Mouse (Mus musculus): ENCODE data around the gene Proser3.

The Proser3 gene

GRCm38 (mm10) chr7:30552102-30553020 lies at the start of gene Proser3, which contains the start of gene Hspb6:
TSS of gene Proser3 (minus strand) at chr7:30552299.
TSS of gene Hspb6 (plus strand) at chr7:30552178.
- DNase-seq (ENCODE audit: inconsistent ontology term) = peak; percentile 97

GRCm38 (mm10) chr7:30600651-30601050 lies 48.6 kb upstream of the Proser3 start:
- DNase-seq (ENCODE audit: inconsistent ontology term) = no peak

DNA sequence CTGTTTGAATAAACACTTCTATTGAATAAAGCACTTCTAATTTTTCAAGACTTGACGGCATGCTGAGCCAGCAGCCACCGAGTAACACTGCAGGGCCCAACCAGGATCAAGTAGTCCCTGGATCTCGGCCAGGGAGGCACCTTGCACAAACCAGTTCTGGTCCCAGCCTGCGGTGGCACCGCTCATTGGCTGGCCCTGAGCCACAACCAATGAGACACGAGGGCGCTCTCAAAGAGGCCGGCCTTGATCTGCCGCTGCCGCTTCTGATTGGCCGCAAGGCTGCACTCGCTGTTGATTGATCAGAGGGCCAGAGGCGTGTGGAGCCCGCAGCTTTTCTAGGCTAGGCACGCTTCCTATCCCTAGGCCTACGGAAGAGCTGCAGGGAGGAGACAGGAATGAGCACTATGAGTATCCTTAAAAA lies 47.8 kb upstream of the Proser3 start:
- peak; percentile 85 for DNase-seq (ENCODE audit: inconsistent ontology term)

- no peak for DNase-seq (ENCODE audit: inconsistent ontology term)
Observed at GRCm38 (mm10) chr7:30598786-30599185, 46.7 kb upstream of the Proser3 start, which contains the start of gene Zbtb32. TSS of gene Zbtb32 (minus strand) at chr7:30598909.

DNA sequence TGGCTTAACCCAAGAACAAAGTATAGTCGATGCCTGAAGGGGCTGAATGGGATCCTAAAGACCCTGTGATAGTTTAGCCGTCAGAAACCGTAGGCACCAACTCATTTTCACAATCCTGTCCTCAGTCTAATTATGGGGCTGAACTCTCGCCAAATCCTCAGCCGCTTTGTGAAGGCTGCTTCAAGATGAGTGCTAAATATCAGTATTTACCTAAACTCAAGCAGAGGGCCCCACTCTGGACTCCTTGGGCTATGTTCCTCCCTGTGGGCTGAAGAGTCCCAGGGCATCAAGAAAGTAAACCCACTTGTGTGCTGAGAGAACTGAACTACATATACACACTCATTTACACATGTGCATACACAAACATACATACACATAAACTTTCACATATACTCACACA lies 44.7 kb upstream of the Proser3 start:
- no peak for DNase-seq (ENCODE audit: inconsistent ontology term)

- DNase-seq (ENCODE audit: inconsistent ontology term) = no peak
Observed at GRCm38 (mm10) chr7:30596093-30596492, 44.0 kb upstream of the Proser3 start.

DNA sequence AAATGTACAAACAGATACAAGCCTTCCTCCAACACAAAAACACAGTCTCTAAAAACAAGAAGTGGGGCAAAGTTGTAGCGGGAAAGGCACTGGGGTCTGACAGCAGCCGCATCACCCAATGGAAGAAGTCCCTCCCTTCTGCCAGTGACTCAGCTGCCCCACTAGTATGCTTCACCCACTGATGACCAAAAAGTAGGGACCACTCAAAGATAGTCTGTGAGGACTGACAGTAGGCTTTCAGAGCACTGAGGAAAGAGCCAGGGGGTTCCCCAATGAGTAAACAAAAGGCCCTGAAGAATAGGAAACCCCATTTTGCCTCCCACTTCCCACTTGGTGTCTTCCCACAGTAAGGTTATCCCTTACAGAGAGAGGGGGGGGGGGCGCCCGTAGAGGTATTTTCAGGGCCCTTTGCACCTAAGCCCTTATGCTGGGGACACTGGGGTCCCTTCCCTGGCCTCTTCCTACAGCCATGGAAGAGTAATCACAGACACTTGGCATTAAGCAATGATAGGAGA lies 42.5 kb upstream of the Proser3 start:
- no peak for DNase-seq (ENCODE audit: inconsistent ontology term)

DNA sequence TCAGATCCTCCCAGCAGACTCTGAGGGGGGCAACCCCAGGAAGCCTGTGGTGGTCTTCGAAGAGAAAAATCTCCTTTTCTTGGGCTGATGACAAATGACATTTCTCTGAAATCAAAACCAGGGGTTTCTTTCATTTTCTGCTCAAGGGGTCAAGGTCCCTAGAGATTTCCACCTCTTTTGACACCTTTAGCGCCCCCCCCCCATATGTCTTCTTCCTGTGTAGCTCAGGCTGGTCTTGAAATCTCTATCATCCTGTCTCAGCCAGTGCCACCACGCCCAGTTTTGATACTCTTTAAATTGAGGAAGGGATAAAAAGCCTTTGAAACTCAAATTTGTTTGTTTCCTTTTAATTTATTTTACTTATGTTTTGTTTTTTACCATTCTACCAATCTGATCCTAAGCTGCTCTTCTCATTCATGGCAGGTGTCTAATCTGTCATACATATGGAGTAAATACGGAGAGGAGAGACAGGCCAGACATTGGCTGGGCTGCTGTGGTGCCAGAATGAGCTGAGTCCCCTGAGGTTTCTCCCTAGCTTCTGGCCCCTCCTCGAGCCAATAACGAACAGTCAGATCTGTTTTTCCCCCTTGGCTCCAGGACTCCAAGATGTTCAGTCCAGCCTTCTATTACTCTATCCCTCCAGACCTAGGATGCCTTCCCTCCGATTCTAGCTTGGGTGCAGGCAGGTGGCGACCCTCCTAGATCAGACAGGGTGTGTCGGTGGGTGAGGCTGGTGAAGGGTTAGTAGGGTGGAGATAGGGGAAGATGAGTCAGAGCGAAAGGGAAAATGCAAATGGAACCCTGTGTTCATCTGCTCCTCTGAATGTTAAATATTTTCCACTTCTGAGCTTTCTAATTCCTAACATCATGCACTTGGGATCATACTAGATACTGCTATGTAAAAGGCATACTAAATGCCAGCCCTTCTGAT lies 41.7 kb upstream of the Proser3 start:
- DNase-seq (ENCODE audit: inconsistent ontology term) = no peak

DNA sequence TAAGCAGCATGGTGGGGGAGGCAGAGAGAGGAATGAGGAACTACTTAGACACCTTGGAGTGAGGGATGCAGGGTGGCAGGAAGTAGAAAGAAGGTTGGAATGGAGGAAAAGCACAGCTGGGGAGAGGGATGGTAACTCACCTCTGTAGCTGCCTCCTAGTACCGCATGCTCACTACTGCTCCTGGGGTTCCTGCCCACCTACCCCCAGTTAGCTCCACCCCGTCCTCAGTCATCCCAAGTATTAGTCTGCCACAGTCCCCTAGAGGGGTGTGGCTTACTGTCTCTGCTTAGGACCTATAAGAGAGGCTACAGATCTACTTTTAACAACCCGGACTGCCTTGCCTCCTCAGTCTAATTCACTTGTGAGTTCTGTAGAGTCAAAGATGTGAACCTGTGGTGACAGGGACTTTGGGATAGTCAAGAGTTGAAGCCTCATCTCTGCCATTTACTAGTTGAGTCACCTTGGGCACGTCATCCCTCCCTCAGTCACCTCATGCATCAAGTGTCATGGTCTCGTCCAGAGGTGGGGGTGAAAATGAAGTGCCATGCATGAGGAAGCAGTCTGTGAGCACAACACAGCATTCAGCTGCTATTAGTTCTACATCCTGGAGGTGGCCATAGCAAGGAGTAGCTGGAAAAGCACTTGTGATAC lies 40.8 kb upstream of the Proser3 start:
- DNase-seq (ENCODE audit: inconsistent ontology term) = no peak

- no peak for DNase-seq (ENCODE audit: inconsistent ontology term)
Observed at GRCm38 (mm10) chr7:30591605-30591951, 39.5 kb upstream of the Proser3 start.

DNA sequence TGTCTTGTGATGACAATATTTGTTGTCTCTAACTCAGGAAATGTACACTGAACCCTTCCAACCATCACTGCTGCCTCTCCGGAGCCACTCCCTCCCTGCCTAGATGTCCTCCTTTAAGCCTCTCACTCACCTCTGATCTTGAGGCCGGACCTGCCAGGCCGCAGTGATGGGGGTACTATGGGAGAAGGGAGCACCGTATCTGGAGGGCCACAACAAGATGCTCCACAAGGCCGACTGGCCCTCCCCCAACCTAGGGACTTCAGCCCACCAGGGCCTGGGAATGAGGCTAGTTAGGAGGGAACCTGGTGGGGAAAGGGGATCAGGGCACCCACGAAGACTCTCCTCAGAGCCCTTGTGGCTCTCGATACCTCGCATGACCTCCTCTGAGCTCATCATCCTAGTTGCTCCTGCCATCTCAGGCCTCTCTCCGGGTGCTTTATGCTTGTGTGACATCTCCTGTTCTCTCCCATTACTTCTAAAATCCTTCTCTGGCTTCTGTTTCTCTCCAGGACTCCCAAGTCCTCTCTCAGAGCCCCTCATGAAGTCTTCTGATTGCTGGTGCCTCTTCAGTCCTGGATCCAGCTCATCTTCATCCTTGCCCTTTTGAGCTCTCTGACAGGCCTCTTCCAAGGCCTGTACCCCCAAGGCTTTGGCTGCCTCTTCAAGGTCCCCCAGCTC lies 39.0 kb upstream of the Proser3 start:
- DNase-seq (ENCODE audit: inconsistent ontology term) = no peak

GRCm38 (mm10) chr7:30589435-30590301 lies 37.6 kb upstream of the Proser3 start:
- peak; percentile 87 for DNase-seq (ENCODE audit: inconsistent ontology term)

- DNase-seq (ENCODE audit: inconsistent ontology term) = peak; percentile 99
Observed at GRCm38 (mm10) chr7:30588676-30589434, 36.8 kb upstream of the Proser3 start, which contains the start of gene Kmt2b. TSS of gene Kmt2b (minus strand) at chr7:30588726.

DNA sequence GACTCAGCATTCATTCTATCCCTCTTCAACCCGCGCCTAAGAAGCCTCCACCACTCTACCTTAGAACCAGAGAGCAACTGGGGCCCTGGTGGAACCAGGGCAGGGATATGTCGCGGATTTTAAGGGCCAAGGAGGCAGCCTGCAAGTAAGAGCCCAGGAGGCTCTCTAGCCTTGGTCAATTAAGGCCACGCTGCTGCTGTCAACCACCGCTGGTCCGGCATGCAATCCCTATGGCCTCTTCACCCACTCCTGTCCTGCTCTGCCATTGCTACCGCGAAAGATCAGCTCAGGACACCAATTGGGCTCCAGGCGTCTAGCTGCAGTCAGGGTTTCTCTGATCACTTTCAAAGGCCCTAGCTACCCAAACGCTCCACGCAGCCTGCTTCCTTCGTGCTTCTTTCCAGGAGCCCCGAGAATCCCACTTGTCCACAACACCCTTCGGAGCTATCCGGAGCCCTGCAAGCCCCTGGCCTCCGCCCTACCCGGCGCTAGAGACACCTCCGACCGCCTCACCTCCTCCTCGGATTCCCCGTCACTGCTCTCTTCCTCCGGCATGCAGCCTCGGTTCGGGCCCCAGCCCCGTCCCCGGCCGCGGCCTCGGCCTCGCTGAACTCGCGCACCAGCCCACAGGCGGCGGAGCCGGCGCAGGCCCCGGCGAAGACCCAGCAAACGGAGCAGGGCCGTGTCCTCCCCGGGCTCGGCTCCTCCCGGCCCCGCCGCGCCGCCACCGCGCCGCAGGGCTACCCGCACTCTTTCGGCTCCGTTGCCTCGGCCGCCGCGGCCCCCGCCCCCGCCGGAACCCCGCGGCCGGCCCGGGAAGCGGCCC lies 36.0 kb upstream of the Proser3 start:
- DNase-seq (ENCODE audit: inconsistent ontology term) = peak; percentile 61

DNA sequence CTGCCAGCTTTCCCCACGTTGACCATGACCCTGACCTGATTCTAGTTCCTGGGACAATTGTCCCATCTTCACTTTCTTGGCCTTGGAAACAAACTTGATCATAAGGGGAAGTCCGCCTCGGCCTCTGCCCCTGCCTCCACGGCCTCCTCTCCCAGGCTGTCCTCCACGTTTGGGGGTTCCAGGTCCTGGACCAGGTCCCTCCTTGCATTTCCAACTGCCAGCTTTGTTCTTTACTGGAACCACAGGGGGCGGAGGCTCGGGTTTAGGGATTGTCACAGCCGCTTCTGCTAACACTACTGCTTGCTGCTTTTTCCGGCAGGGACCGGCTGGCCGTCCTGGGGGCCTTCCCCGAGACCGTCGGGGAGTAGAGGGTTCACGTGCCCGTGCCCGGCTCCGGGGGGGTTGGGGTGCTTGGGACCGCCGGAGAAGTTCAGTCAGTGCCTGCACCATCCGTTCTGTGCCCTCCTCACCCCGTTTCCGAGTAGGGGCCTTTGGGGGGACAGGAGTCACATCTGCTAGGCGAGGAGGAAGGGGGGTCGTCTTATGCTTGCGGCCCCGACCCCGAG lies 34.4 kb upstream of the Proser3 start:
- no peak for DNase-seq (ENCODE audit: inconsistent ontology term)

DNA sequence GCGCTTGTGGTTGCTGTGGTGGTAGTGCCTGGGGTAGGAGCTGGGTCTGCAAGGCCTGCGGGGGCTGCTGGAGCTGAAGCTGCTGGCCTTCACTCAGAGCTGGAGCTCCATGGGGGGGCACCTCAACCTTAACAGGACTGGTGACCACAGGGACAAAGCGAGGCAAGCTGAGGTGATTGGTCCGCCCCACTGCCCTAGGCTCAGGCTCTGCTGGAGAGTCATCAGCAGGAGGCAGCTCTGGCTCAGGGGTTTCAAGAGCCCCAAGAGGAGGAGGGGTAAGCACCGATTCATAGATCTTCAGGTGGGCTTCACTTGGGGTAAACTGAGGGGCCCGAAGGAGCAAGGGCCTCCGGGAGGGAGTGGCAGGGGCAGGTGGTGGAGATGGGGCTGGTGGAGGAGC lies 33.1 kb upstream of the Proser3 start:
- DNase-seq (ENCODE audit: inconsistent ontology term) = no peak

- no peak for DNase-seq (ENCODE audit: inconsistent ontology term)
Observed at GRCm38 (mm10) chr7:30584339-30584738, 32.2 kb upstream of the Proser3 start.

DNA sequence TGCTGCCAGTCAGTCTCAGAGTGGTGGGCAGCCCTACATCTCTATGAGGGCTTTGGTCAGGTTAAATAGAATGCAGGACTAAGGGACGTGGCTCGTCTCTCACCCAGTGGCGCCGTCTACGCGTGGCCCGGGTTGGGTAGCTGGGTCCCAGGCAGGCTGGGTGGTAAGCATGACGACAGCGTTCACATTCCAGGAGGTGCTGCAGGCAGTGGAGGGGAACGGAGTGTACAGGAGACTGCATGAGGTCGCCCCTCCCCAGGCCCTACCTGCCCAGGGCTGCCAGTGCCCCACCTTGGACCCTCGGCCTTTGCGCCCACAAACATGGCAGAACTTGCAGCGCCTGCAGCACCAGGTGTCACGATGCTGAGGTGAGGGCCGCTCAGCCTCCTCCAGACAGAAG lies 29.4 kb upstream of the Proser3 start:
- DNase-seq (ENCODE audit: inconsistent ontology term) = no peak
